Mouse (Mus musculus) urinary bladder, adult 18-20 months (tissue): ENCODE measurements at regions not wholly inside any gene's neighbourhood (a gene's known extent, or its start where the extent isn't known, plus 50 kb on each side); places are given as distances from the start of the nearest gene placed in this dataset.

Source experiments
- DNase-seq, 2 experiments: peaks; one replicate each; pipeline ENCODE4 v3.0.0; 2022; ENCODE audit warnings: low spot score in 2 of 2, mixed read lengths in 2 of 2

GRCm38 (mm10) chr1:76490719-76491118 is 944.7 kb downstream of the Slc4a3 start:
- no peak for DNase-seq

GRCm38 (mm10) chr1:76491187-76491586 is 945.1 kb downstream of the Slc4a3 start:
- no peak for DNase-seq

- DNase-seq = no peak
Observed at GRCm38 (mm10) chr1:76505150-76505549, 959.1 kb downstream of the Slc4a3 start.

- DNase-seq = no peak
Observed at GRCm38 (mm10) chr1:76508821-76509220, 962.8 kb downstream of the Slc4a3 start.

GRCm38 (mm10) chr1:76509486-76509885 is 963.4 kb downstream of the Slc4a3 start:
- no peak for DNase-seq

GRCm38 (mm10) chr1:76512156-76512555 is 966.1 kb downstream of the Slc4a3 start:
- no peak for DNase-seq

GRCm38 (mm10) chr1:76513490-76513889 is 967.4 kb downstream of the Slc4a3 start:
- no peak for DNase-seq

- no peak for DNase-seq
Observed at GRCm38 (mm10) chr1:76529531-76529930, 983.5 kb downstream of the Slc4a3 start.

- DNase-seq = no peak
Observed at GRCm38 (mm10) chr1:76530342-76530741, 984.3 kb downstream of the Slc4a3 start.

- no peak for DNase-seq
Observed at GRCm38 (mm10) chr1:76535522-76535956, 979.3 kb downstream of the Epha4 start.

- no peak for DNase-seq
Observed at GRCm38 (mm10) chr1:76540529-76540928, 974.4 kb downstream of the Epha4 start.

- no peak for DNase-seq
Observed at GRCm38 (mm10) chr1:76550876-76551275, 964.0 kb downstream of the Epha4 start.

GRCm38 (mm10) chr1:76559441-76559840 is 955.4 kb downstream of the Epha4 start:
- no peak for DNase-seq

GRCm38 (mm10) chr1:76575487-76575886 is 939.4 kb downstream of the Epha4 start:
- DNase-seq = no peak

- no peak for DNase-seq
Observed at GRCm38 (mm10) chr1:76585921-76586320, 929.0 kb downstream of the Epha4 start.

GRCm38 (mm10) chr1:76625831-76626230 is 889.1 kb downstream of the Epha4 start:
- DNase-seq = no peak

GRCm38 (mm10) chr1:76629861-76630260 is 885.0 kb downstream of the Epha4 start:
- DNase-seq = no peak

GRCm38 (mm10) chr1:76634071-76634470 is 880.8 kb downstream of the Epha4 start:
- DNase-seq = no peak

- no peak for DNase-seq
Observed at GRCm38 (mm10) chr1:76637268-76638009, 877.4 kb downstream of the Epha4 start.

GRCm38 (mm10) chr1:76638010-76638400 is 876.9 kb downstream of the Epha4 start:
- DNase-seq = no peak

- no peak for DNase-seq
Observed at GRCm38 (mm10) chr1:76641181-76641711, 873.6 kb downstream of the Epha4 start.

GRCm38 (mm10) chr1:76642703-76643102 is 872.2 kb downstream of the Epha4 start:
- DNase-seq = no peak

- no peak for DNase-seq
Observed at GRCm38 (mm10) chr1:76644895-76645294, 870.0 kb downstream of the Epha4 start.

- no peak for DNase-seq
Observed at GRCm38 (mm10) chr1:76654826-76655225, 860.1 kb downstream of the Epha4 start.
